Mouse (Mus musculus): Measurements from ENCODE around the gene Ttc28. TPM values are rescaled to one million over a fixed set of nuclear protein-coding genes. Genes with fewer than 3 reads are reported as not detected.

Gene Ttc28
- polyA plus RNA-seq, 1 experiment from 2014 or later, result 5.4 TPM

DNA sequence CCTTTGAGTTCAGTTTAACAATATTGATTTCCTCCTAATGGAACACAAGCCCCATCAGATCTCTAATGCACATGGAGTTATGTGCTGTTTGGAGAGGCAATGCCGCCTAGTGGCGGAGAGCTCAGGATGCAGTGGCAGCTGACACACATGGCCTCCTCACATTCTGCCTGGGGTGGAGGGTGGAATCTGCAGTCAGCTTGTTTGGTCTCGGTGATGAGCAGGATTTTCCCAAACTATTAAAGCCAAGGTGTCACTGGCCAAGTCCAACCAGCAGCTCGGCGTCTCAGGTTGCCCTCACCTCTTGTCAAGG, 329.0 kb downstream of the Ttc28 start:
- H3K4me2 ChIP-seq (replicated peaks; ENCODE audit: low read depth, low read length), result no peak overlapping the region

DNA sequence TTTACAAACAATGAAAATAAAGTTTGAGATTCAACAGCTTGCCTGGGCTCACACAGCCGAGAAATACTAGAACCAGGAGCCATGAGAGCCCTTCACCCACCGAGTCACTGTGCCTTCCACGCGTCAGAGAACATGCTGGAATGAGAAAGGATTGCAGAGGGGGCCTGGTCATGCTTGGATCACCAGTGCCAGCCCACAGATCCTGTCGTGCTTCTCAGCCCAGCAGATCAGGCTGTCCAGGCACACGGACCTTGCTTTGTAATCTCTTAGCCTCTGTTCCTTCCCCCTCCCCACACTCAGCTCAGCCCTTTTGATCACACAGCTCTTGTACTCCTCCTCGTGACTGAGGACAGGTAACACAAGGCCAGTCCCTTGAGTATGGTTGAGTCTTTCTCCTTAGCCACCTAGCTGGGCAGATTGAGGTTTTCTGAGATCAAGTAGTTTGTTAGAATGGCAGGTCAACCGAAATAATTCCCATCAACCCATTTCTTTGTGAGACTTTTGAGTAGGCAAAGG, 334.4 kb downstream of the Ttc28 start:
- ATAC-seq (no peak), DNase-seq (ENCODE audit: low spot score) (no peak)
- Histone ChIP-seq H3K4me1 (ENCODE audit: insufficient read depth, low read depth, low read length) (no peaks in the 10 kb centered on the region), H3K9ac (replicated peaks; ENCODE audit: low read depth) (no peak overlapping the region), H3K36me3 (ENCODE audit: insufficient read depth, low read length) (no peaks in the 10 kb centered on the region), H3K9me3 (ENCODE audit: low read length) (no peaks in the 10 kb centered on the region), H3K27me3 (replicated peaks; ENCODE audit: insufficient read depth, low read length) (no peaks in the 10 kb centered on the region), H3K27ac (ENCODE audit: low read length) (no peak overlapping the region), H3K4me2 (replicated peaks; ENCODE audit: low read depth, low read length) (no peak overlapping the region), H3K4me3 (ENCODE audit: low read depth, low read length) (no peak overlapping the region)
- peak; percentile 30 for TF ChIP-seq CTCF (IDR thresholded peaks at IDR 0.05)
- TF ChIP-seq EP300 (IDR thresholded peaks at IDR 0.05), result no peak
- WGBS, result 48% methylated on average over 8 of the region's 8 CpGs

More for the DNA sequence above, 329.0 kb downstream of the Ttc28 start:
- peak; percentile 57; the same call in 1 of the 2 replicates for ATAC-seq
- Histone ChIP-seq H3K27ac (ENCODE audit: low read length) (no peak overlapping the region), H3K36me3 (ENCODE audit: insufficient read depth, low read length) (no peaks in the 10 kb centered on the region), H3K4me1 (ENCODE audit: insufficient read depth, low read depth, low read length) (no peaks in the 10 kb centered on the region; the same call in 1 of the 2 replicates), H3K27me3 (replicated peaks; ENCODE audit: insufficient read depth, low read length) (no peaks in the 10 kb centered on the region), H3K9me3 (ENCODE audit: low read length) (no peaks in the 10 kb centered on the region), H3K4me3 (ENCODE audit: low read depth, low read length) (no peak overlapping the region), H3K9ac (replicated peaks; ENCODE audit: low read depth) (no peak overlapping the region)
- peak; percentile 57 for DNase-seq (ENCODE audit: low spot score)
- 31% methylated on average over 5 of the region's 5 CpGs for WGBS
- TF ChIP-seq EP300 (IDR thresholded peaks at IDR 0.05) (no peak), CTCF (IDR thresholded peaks at IDR 0.05) (peak; percentile 94)

DNA sequence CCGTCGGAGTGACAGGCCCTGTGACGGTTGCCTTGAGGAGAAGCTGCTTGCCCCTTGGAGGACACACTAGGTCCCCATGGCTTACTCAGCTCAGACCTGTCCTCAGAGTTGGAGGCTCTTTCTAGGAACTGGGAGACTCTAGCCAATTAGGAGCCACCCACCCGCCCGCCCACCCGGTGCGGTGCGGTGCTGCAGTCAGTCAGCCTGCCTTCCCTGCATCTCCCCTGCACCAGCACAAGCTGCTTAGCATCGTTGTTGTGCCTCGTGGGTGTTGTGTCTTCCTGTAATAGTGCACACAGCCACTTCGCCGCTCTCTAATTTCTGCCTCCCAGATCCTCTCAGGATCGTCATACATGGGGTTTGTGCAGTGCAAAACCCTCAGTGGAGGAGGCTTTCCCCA, 335.3 kb downstream of the Ttc28 start:
- Histone ChIP-seq H3K36me3 (ENCODE audit: insufficient read depth, low read length) (no peaks in the 10 kb centered on the region), H3K4me1 (ENCODE audit: insufficient read depth, low read depth, low read length) (no peaks in the 10 kb centered on the region), H3K4me3 (ENCODE audit: low read depth, low read length) (no peak overlapping the region), H3K4me2 (replicated peaks; ENCODE audit: low read depth, low read length) (no peak overlapping the region), H3K27ac (ENCODE audit: low read length) (no peak overlapping the region), H3K9me3 (ENCODE audit: low read length) (no peaks in the 10 kb centered on the region), H3K27me3 (replicated peaks; ENCODE audit: insufficient read depth, low read length) (no peaks in the 10 kb centered on the region), H3K9ac (replicated peaks; ENCODE audit: low read depth) (no peak overlapping the region)
- 72% methylated on average over 13 of the region's 13 CpGs for WGBS
- ATAC-seq (no peak), DNase-seq (ENCODE audit: low spot score) (no peak)
- TF ChIP-seq EP300 (IDR thresholded peaks at IDR 0.05) (no peak), CTCF (IDR thresholded peaks at IDR 0.05) (no peak)

- DNase-seq (ENCODE audit: low spot score), result no peak
- no peak overlapping the region for H3K9ac ChIP-seq (replicated peaks; ENCODE audit: low read depth)
These were observed 336.1 kb downstream of the Ttc28 start for GRCm38 (mm10) chr5:111215722-111216121.

DNA sequence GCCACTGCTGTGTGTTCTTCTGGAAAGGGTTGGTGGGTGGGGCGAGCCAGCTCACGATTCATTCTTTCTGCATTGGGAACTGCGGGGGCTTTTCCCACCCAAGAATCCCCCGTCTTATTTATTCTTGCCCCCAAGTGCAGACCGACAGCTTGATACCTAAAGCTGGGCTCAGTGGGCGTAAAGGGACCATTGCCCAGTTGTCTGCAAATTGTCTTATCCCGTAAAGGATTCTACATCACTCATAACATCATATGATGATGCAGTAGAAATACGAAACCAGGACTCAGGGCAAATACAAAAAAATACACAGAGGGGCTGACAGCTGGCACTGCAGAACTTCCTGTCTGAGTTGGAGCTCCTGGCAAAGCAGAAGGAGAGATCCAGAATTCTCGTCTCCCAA, 336.6 kb downstream of the Ttc28 start:
- no peak overlapping the region for H3K4me2 ChIP-seq (replicated peaks; ENCODE audit: low read depth, low read length)
- H3K4me1 ChIP-seq (ENCODE audit: insufficient read depth, low read depth, low read length), result no peaks in the 10 kb centered on the region
- H3K9me3 ChIP-seq (ENCODE audit: low read length), result no peaks in the 10 kb centered on the region
- 80% methylated on average over 9 of the region's 9 CpGs for WGBS
- H3K36me3 ChIP-seq (ENCODE audit: insufficient read depth, low read length), result no peaks in the 10 kb centered on the region
- no peak overlapping the region for H3K4me3 ChIP-seq (ENCODE audit: low read depth, low read length)
- H3K27me3 ChIP-seq (replicated peaks; ENCODE audit: insufficient read depth, low read length), result no peaks in the 10 kb centered on the region
- no peak overlapping the region for H3K27ac ChIP-seq (ENCODE audit: low read length)
- ATAC-seq (no peak), DNase-seq (ENCODE audit: low spot score) (no peak)
- TF ChIP-seq CTCF (IDR thresholded peaks at IDR 0.05), result no peak
- no peak overlapping the region for H3K9ac ChIP-seq (replicated peaks; ENCODE audit: low read depth)

More at GRCm38 (mm10) chr5:111215722-111216121, 336.1 kb downstream of the Ttc28 start:
- Histone ChIP-seq H3K27ac (ENCODE audit: low read length) (no peak overlapping the region), H3K4me3 (ENCODE audit: low read depth, low read length) (no peak overlapping the region), H3K9me3 (ENCODE audit: low read length) (no peaks in the 10 kb centered on the region), H3K36me3 (ENCODE audit: insufficient read depth, low read length) (no peaks in the 10 kb centered on the region), H3K27me3 (replicated peaks; ENCODE audit: insufficient read depth, low read length) (no peaks in the 10 kb centered on the region), H3K4me1 (ENCODE audit: insufficient read depth, low read depth, low read length) (no peaks in the 10 kb centered on the region), H3K4me2 (replicated peaks; ENCODE audit: low read depth, low read length) (no peak overlapping the region)
- TF ChIP-seq EP300 (IDR thresholded peaks at IDR 0.05) (no peak), CTCF (IDR thresholded peaks at IDR 0.05) (no peak)
- WGBS, result 68% methylated on average over 11 of the region's 11 CpGs
- ATAC-seq, result no peak

DNA sequence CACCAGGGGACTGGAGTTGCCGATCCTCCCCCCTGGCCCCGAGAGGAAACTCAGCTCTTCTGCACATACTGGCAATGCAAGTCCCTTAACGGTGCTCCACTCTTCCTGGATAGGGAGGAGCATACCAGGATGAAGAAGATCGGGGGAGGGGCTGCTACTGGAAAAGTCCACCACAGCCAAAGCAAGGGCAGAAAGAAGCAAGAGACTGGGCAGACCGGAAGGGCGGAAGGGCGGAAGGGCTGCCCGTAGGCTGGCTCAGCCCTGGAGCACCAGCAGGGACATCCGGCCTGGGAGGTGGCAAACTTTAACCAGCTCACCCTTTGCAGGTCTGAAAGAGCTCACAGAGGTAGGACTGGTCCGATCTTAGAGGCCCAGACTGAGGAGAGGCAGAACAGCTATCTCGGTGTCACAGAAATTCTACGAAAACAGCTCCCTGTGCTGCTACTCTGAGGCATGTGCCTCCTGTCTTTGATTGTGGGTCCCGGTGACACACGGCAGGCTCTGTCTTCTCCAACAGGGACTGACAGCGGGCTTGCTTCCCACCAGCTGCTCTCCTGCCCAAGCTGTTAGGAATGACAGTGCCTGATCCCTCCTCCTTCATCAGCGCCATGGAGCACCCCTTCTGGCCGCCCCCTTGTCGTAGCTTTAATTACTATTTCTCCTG, 338.0 kb downstream of the Ttc28 start:
- peak; percentile 56 for DNase-seq (ENCODE audit: low spot score)
- H3K36me3 ChIP-seq (ENCODE audit: insufficient read depth, low read length), result no peaks in the 10 kb centered on the region
- H3K4me1 ChIP-seq (ENCODE audit: insufficient read depth, low read depth, low read length), result no peaks in the 10 kb centered on the region
- no peak overlapping the region for H3K4me2 ChIP-seq (replicated peaks; ENCODE audit: low read depth, low read length)
- 56% methylated on average over 18 of the region's 18 CpGs for WGBS
- no peak for TF ChIP-seq CTCF (IDR thresholded peaks at IDR 0.05)
- no peak for TF ChIP-seq EP300 (IDR thresholded peaks at IDR 0.05)
- peak overlapping the region; percentile 63 for H3K27ac ChIP-seq (ENCODE audit: low read length)
- H3K4me3 ChIP-seq (ENCODE audit: low read depth, low read length), result no peak overlapping the region
- no peaks in the 10 kb centered on the region for H3K27me3 ChIP-seq (replicated peaks; ENCODE audit: insufficient read depth, low read length)
- ATAC-seq, result peak; percentile 81
- no peak overlapping the region for H3K9ac ChIP-seq (replicated peaks; ENCODE audit: low read depth)
- no peaks in the 10 kb centered on the region for H3K9me3 ChIP-seq (ENCODE audit: low read length)

Measured in lung, postnatal 0 days (tissue).